Mouse (Mus musculus) brain, embryonic 14.5 days (tissue): ENCODE results near the gene Zfp827.

Experiments used
- CTCF ChIP-seq: fragments of 200-500 bp; IDR thresholded peaks from 2 replicates; pipeline ENCODE4 v1.5.1; 2012; ENCODE audit warnings: inconsistent platforms, mild to moderate bottlenecking, moderate library complexity, borderline replicate concordance; ENCODE audit not compliant: insufficient read depth, insufficient read length; ENCODE audit errors: extremely low read depth
- POLR2A ChIP-seq: fragments of 200-500 bp; IDR thresholded peaks from 2 replicates; pipeline ENCODE4 v1.6.1; 2012; ENCODE audit warnings: mild to moderate bottlenecking, inconsistent platforms, borderline replicate concordance; ENCODE audit not compliant: poor library complexity, insufficient read depth, insufficient read length, severe bottlenecking; ENCODE audit errors: extremely low read depth

GRCm38 (mm10) chr8:79073311-79073710 lies 45.1 kb downstream of the Zfp827 start:
- TF ChIP-seq CTCF (no peak), POLR2A (no peak)
